Mouse (Mus musculus) intestine, postnatal 0 days (tissue): ENCODE data around the gene Rab34. TPM values are rescaled to one million over a fixed set of nuclear protein-coding genes. Genes with fewer than 3 reads are reported as not detected.

Source experiments
- ATAC-seq: fragments of 200-750 bp; cut with Nextera tagmentation; 2 replicates; pipeline ENCODE4 v1.8.0; 2017; ENCODE audit warnings: mild to moderate bottlenecking, moderate TSS enrichment, moderate library complexity
- H3K27ac ChIP-seq: fragments of 300-500 bp; sonication (generic); 2 replicates; pipeline ENCODE4 v1.5.1; 2014; ENCODE audit warnings: mild to moderate bottlenecking, low read depth, low read length, moderate library complexity
- H3K27me3 ChIP-seq: fragments of 300-500 bp; sonication (generic); replicated peaks from 2 replicates; pipeline ENCODE4 v1.6.1; 2014; ENCODE audit warnings: low read length, mixed read lengths; ENCODE audit not compliant: control insufficient read depth, insufficient read depth
- H3K36me3 ChIP-seq: fragments of 300-500 bp; sonication (generic); 2 replicates; pipeline ENCODE4 v1.6.1; 2014; ENCODE audit warnings: mild to moderate bottlenecking, moderate library complexity; ENCODE audit not compliant: control insufficient read depth, insufficient read depth
- H3K4me1 ChIP-seq: fragments of 300-500 bp; sonication (generic); replicated peaks from 2 replicates; pipeline ENCODE4 v1.6.1; 2014; ENCODE audit warnings: antibody characterized with exemption, low read length, mixed read lengths; ENCODE audit not compliant: control insufficient read depth, insufficient read depth
- H3K4me2 ChIP-seq: fragments of 300-500 bp; sonication (generic); replicated peaks from 2 replicates; pipeline ENCODE4 v1.6.1; 2014; ENCODE audit warnings: low read depth, mild to moderate bottlenecking, moderate library complexity
- H3K4me3 ChIP-seq: fragments of 300-500 bp; sonication (generic); 2 replicates; pipeline ENCODE4 v1.5.1; 2014; ENCODE audit warnings: low read depth, low read length
- H3K9ac ChIP-seq: fragments of 300-500 bp; sonication (generic); 2 replicates; pipeline ENCODE4 v1.6.1; 2014; ENCODE audit warnings: mild to moderate bottlenecking, low read depth, low read length
- H3K9me3 ChIP-seq: fragments of 300-500 bp; sonication (generic); 2 replicates; pipeline ENCODE4 v1.6.1; 2016; ENCODE audit warnings: mixed run types; ENCODE audit not compliant: control insufficient read depth
- CTCF ChIP-seq: sonication (generic); IDR thresholded peaks from 2 replicates; pipeline ENCODE4 v1.5.1; 2016; ENCODE audit warnings: low read depth, mild to moderate bottlenecking, control low read depth, antibody characterized with exemption, moderate library complexity
- WGBS: fragments of 180-500 bp; shearing (Covaris S2); extraction: QIAGEN DNeasy Blood & Tissue Kit; methylation state at CpG from one replicate; pipeline ENCODE4 v1.1.7; 2014; 5-methylcytosine and 5-hydroxymethylcytosine counted together
- polyA plus RNA-seq: library from polyadenylated mRNA; unstranded; fragments of >200 nt; fragmentation: Nextera tagmentation; extraction: Ambion mirVana; gene quantifications from 2 replicates; pipeline ENCODE4 v1.2.1, GENCODE M21; 2015

Gene Rab34
- polyA plus RNA-seq, 1 experiment from 2014 or later, result 33.9 TPM

DNA sequence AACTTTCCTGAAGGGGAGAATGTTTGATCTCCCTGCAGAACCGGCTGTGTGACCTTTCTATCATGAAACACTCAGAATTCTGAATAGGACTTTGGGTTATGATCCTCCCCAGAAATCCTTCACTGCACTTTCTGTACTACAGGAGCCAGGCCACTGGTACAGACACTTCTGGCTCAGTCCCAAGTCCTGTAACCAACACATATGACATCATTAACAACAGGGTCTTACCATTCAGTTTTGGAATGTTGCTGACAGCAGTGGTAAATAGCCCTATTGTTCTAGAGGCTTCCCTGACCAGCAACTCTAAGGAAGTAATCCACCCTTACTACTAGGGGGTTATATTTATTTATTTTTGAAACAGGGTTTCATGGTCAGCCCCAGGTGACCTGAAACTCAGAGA, 4.9 kb downstream of the Rab34 start, which contains the start of gene Proca1:
Gene Proca1, plus strand, starts transcription at position 280 of the 400 bp plus-strand sequence.
- Histone ChIP-seq H3K9me3 (no peaks in the 10 kb centered on the region), H3K27ac (no peak within 1 kb of the TSS), H3K36me3 (no peaks in the 10 kb centered on the region), H3K4me2 (peak within 1 kb of the TSS; percentile 85), H3K4me3 (peak within 1 kb of the TSS; percentile 57), H3K27me3 (peaks cover 3% of the 10 kb centered on the region; the same call in 1 of the 2 replicates), H3K9ac (no peak within 1 kb of the TSS), H3K4me1 (peaks cover 7% of the 10 kb centered on the region; the same call in 1 of the 2 replicates)
- WGBS, result 50% methylated on average over 1 of the region's 1 CpGs
- ATAC-seq, result no peak
- TF ChIP-seq CTCF, result no peak

DNA sequence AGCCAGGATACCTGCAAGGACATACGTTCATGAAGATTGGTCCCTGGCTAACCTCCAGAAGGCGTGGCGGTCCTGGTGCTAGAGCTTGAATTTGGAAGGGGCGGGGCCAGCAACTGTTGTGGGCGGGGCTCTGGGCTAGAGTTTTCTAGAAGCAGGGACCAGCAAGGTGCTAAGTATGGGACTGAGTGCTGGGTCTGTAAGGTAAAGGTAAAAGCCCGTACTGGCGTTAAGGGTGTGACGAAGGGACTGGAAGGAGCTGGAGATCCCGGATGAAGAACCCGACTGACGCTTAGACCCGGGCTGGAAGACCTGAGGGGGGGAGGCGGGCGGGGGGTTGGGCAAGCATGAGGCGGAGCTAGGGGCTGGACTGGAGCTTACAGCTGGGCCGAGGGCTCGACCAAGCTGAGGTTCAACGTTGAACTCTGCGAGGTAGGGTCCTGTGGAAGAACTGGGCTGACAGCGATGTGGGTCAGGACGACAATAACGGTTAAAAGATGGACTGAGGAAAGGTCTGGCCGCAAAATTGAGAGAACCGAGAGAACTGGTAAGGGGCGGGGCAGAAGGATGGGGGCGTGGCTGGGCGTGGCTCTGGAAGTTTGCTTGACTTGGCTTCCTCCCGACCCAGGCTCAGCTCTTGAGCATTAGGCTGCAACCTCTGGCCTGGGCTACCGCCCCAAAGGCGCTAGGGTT, 6.3 kb downstream of the Rab34 start:
- Histone ChIP-seq H3K36me3 (no peaks in the 10 kb centered on the region), H3K4me2 (peak overlapping the region; percentile 85), H3K9ac (peak overlapping the region; percentile 38; the same call in 1 of the 2 replicates), H3K9me3 (no peaks in the 10 kb centered on the region), H3K27me3 (peaks cover 3% of the 10 kb centered on the region; the same call in 1 of the 2 replicates), H3K4me1 (peaks cover 7% of the 10 kb centered on the region; the same call in 1 of the 2 replicates), H3K27ac (no peak overlapping the region), H3K4me3 (peak overlapping the region; percentile 57)
- WGBS, result 3% methylated on average over 30 of the region's 30 CpGs
- no peak for TF ChIP-seq CTCF
- peak; percentile 59 for ATAC-seq

DNA sequence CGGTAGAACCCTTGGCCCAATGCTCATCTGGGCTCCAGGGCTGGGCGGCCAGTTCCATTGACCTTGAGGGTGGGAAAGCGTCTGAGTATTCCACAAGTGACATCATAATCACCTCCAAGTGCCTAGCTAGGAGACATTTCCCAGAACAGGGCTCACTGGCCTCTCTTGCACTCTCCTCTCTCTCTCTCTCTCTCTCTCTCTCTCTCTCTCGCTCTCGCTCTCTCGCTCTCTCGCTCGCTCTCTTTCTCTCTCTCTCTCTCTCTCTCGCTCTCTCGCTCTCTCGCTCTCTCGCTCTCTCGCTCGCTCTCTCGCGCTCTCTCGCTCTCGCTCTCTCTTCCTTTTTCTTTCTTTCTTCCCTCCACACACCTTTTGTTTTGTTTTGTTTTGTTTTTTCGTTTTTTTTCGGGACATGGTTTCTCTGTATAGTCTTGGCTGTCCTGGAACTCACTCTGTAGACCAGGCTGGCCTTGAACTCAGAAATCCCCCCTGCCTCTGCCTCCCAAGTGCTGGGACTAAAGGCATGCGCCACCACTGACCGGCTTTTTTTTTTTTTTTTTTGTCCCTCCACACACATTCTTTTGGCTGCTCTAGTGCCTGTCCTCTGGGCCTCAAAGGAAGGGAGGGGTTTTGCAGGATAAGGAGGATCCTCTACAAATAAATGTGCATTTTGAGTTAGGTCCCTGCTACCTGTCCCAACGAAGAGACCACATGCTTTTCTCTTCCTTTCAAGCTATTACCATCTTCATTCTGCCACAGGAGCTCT, 7.1 kb downstream of the Rab34 start:
- H3K9ac ChIP-seq, result peak overlapping the region; percentile 38; the same call in 1 of the 2 replicates
- no peak for ATAC-seq
- peak overlapping the region; percentile 57 for H3K4me3 ChIP-seq
- H3K4me2 ChIP-seq, result peak overlapping the region; percentile 85
- H3K4me1 ChIP-seq, result 0 out of 2 replicates have a peak, but pooled peaks cover 3% of the 10 kb centered on the region
- H3K36me3 ChIP-seq, result no peaks in the 10 kb centered on the region
- H3K9me3 ChIP-seq, result no peaks in the 10 kb centered on the region
- H3K27me3 ChIP-seq, result 0 out of 2 replicates have a peak, but pooled peaks cover 3% of the 10 kb centered on the region
- 60% methylated on average over 23 of the region's 23 CpGs for WGBS
- no peak for TF ChIP-seq CTCF
- no peak overlapping the region for H3K27ac ChIP-seq

DNA sequence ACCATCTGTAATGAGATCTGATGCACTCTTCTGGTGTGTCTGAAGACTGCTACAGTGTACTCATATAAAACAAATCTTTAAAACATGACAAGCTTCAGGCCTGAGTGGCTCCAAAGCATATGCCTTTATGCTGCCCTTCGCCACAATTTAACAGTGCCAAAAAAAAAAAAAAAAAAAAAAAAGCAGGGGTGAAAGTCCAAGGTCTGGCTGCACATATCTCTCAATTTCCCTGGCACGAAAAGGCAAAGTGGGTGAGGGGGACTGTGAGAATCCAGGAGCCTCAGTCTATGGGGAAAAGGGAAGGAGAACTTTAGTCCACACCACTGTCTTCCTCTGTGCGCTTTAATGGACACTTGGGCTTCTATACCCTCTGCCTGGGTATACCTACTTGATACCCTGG, 14.1 kb downstream of the Rab34 start:
- H3K27ac ChIP-seq, result no peak overlapping the region
- H3K27me3 ChIP-seq, result no peaks in the 10 kb centered on the region
- TF ChIP-seq CTCF, result no peak
- 0 out of 2 replicates have a peak, but pooled peaks have one; percentile 16 for ATAC-seq
- H3K4me2 ChIP-seq, result no peak overlapping the region
- WGBS, result 55% methylated on average over 3 of the region's 3 CpGs
- peaks cover 21% of the 10 kb centered on the region for H3K36me3 ChIP-seq
- H3K4me3 ChIP-seq, result no peak overlapping the region
- H3K9ac ChIP-seq, result no peak overlapping the region
- H3K4me1 ChIP-seq, result no peaks in the 10 kb centered on the region; the same call in 1 of the 2 replicates
- H3K9me3 ChIP-seq, result no peaks in the 10 kb centered on the region

DNA sequence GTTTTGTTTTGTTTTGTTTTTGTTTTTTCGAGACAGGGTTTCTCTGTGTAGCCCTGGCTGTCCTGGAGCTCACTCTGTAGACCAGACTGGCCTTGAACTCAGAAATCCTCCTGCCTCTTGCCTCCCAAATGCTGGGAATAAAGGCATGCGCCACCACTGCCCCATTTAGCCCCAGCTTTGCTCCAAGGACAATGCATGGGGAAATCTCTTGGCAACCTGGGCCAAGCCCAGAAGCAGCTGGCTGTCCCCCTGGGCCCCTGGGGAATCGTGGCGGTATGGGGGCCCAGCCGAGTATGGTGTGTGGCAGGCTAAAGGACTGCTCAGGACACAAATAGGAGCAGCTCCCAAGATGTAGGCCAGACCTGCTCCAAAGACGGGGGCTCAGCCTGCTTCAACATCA, 16.1 kb downstream of the Rab34 start:
- no peak for TF ChIP-seq CTCF
- no peaks in the 10 kb centered on the region; the same call in 1 of the 2 replicates for H3K4me1 ChIP-seq
- no peak overlapping the region for H3K4me2 ChIP-seq
- ATAC-seq, result no peak
- no peaks in the 10 kb centered on the region for H3K27me3 ChIP-seq
- no peak overlapping the region for H3K4me3 ChIP-seq
- 73% methylated on average over 6 of the region's 6 CpGs for WGBS
- H3K9ac ChIP-seq, result no peak overlapping the region
- no peaks in the 10 kb centered on the region for H3K9me3 ChIP-seq
- no peak overlapping the region for H3K27ac ChIP-seq
- H3K36me3 ChIP-seq, result peaks cover 40% of the 10 kb centered on the region
